Mouse (Mus musculus): ENCODE data around the gene Tmod3.

GRCm38 (mm10) chr9:75541497-75541896, 18.0 kb downstream of the Tmod3 start:
- TF ChIP-seq CTCF (conservative IDR thresholded peaks at IDR 0.05; ENCODE audit: low read length) = no peak
- TF ChIP-seq NANOG (IDR thresholded peaks at IDR 0.05; ENCODE audit: borderline replicate concordance, low read length) = no peak
- TF ChIP-seq POU5F1 (IDR thresholded peaks at IDR 0.05; ENCODE audit: borderline replicate concordance, low read length) = no peak
